Mouse (Mus musculus): ENCODE measurements around the gene Arx. TPM values are rescaled to one million over a fixed set of nuclear protein-coding genes. Genes with fewer than 3 reads are reported as not detected.

Gene Arx
- 0.09 TPM in 1 of 2 replicates, not detected in the other for total RNA-seq (2012; rRNA removed)

DNA sequence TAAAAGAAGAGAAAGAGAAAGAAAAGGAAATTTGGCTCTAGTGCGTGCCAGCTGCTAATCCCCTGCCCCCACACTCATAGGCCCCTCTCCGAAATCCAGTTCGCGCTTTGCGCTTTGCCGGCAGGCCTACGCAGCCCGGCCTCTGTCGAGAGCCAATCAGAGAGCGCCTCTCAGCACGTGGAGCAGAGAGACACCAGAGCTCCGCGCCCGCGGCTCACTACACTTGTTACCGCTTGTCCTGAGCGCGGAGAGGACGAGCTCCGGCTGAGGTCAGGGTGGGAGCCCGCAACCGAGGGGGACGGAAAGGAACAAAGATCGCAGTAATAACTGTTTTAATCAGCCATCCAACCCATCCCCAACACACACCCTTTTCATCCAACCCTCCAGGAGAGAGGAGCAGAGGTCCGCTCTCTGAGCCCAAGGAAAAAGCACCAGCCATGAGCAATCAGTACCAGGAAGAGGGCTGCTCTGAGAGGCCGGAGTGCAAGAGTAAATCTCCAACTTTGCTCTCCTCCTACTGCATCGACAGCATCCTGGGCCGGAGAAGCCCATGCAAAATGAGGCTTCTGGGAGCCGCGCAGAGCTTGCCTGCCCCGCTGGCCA lies at the start of gene Arx:
Gene Arx (plus strand): TSS at position 155 of the 603 bp plus-strand sequence.
- in situ Hi-C loops (cut with MboI; ENCODE audit: low sequenced_read_pairs in 2 of 2, unreplicated experiment in 2 of 2): no loop called here
- peak within 1 kb of the TSS; percentile 35 to 37; a peak in 2 of 4 replicates for H3K4me3 ChIP-seq (ENCODE audit: insufficient read depth in 1 of 2, low read depth in 1 of 2, low read length in 2 of 2, poor library complexity in 1 of 2, severe bottlenecking in 1 of 2)
- no peak within 1 kb of the TSS for H3K9ac ChIP-seq (ENCODE audit: insufficient read depth, low read depth, low read length, poor library complexity, severe bottlenecking)
- no peaks in the 10 kb centered on the region for H3K9me3 ChIP-seq (ENCODE audit: control insufficient read depth, insufficient read depth, low read depth, low read length)
- no peaks in the 10 kb centered on the region for H3K4me1 ChIP-seq (ENCODE audit: control insufficient read depth in 2 of 2, insufficient read depth in 2 of 2, low read length in 2 of 2, poor library complexity in 1 of 2)
- TF ChIP-seq HCFC1 (IDR thresholded peaks at IDR 0.05; ENCODE audit: borderline replicate concordance, insufficient read depth, low read length) (no peak), ZNF384 (IDR thresholded peaks at IDR 0.05; ENCODE audit: low read depth, low read length) (no peak), ZC3H11A (IDR thresholded peaks at IDR 0.05; ENCODE audit: borderline replicate concordance, low read depth, low read length) (no peak), CHD2 (IDR thresholded peaks at IDR 0.05; ENCODE audit: low read depth, low read length) (0 out of 2 replicates have a peak, but pooled peaks have one; percentile 18)
- H3K36me3 ChIP-seq (ENCODE audit: control insufficient read depth, insufficient read depth, low read length, poor library complexity, severe bottlenecking): no peaks in the 10 kb centered on the region
- H3K27ac ChIP-seq (ENCODE audit: insufficient read depth, low read depth, low read length, poor library complexity, severe bottlenecking): no peak within 1 kb of the TSS
- DNase-seq (ENCODE audit: low read depth, low spot score): no peak

DNA sequence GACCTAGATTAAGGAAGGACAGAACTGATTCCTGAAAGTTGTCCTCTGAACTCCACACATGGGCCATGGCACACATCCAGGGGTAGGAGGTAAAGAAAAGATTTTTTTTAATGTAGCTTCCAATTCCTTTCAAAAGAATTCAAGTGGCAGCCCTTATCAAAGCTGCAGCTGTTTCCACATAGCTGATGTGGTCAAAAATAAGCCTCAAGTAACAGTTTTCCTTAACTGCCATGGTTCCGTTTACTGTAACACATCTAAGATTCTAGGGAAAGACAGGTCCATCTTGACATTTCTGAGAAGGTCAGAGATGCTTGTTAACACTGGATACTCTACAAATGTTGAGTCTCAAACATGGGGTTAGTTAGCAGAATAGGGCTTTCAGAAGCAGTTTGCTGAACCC lies 34.9 kb upstream of the Arx start:
- no peaks in the 10 kb centered on the region for H3K9me3 ChIP-seq (ENCODE audit: control insufficient read depth, insufficient read depth, low read depth, low read length)
- DNase-seq (ENCODE audit: low read depth, low spot score): no peak
- TF ChIP-seq CHD2 (IDR thresholded peaks at IDR 0.05; ENCODE audit: low read depth, low read length) (no peak), HCFC1 (IDR thresholded peaks at IDR 0.05; ENCODE audit: borderline replicate concordance, insufficient read depth, low read length) (no peak), MAFK (IDR thresholded peaks at IDR 0.05; ENCODE audit: insufficient read depth, low read depth, low read length) (no peak), ZC3H11A (IDR thresholded peaks at IDR 0.05; ENCODE audit: borderline replicate concordance, low read depth, low read length) (no peak), ZNF384 (IDR thresholded peaks at IDR 0.05; ENCODE audit: low read depth, low read length) (no peak)
- no peaks in the 10 kb centered on the region for H3K4me1 ChIP-seq (ENCODE audit: control insufficient read depth in 2 of 2, insufficient read depth in 2 of 2, low read length in 2 of 2, poor library complexity in 1 of 2)
- in situ Hi-C loops (cut with MboI; ENCODE audit: low sequenced_read_pairs in 2 of 2, unreplicated experiment in 2 of 2): no loop called here
- no peak overlapping the region for H3K27ac ChIP-seq (ENCODE audit: insufficient read depth, low read depth, low read length, poor library complexity, severe bottlenecking)
- no peaks in the 10 kb centered on the region for H3K36me3 ChIP-seq (ENCODE audit: control insufficient read depth, insufficient read depth, low read length, poor library complexity, severe bottlenecking)
- H3K9ac ChIP-seq (ENCODE audit: insufficient read depth, low read depth, low read length, poor library complexity, severe bottlenecking): no peak overlapping the region
- H3K4me3 ChIP-seq (ENCODE audit: insufficient read depth in 1 of 2, low read depth in 1 of 2, low read length in 2 of 2, poor library complexity in 1 of 2, severe bottlenecking in 1 of 2): no peak overlapping the region

DNA sequence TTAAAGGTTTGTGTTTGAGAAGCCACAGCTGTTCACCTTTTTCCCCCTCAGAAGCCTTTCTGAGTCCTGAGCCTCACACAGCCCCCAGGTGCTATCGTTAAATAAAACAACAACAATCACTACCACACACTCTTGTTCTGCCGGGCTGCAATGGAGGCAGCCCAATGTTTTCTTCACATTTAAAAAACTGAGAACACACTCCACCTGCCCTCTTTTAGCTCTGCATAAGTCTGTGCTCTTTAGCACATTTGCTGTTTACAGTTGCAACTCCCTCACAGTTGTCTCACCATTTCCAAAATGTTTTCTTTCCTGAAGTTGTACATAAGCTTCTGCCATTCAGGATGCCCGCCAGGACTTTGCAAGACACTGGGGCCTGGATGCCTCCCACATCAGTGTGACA lies 10.6 kb upstream of the Arx start:
- no peak overlapping the region for H3K27ac ChIP-seq (ENCODE audit: insufficient read depth, low read depth, low read length, poor library complexity, severe bottlenecking)
- TF ChIP-seq ZNF384 (IDR thresholded peaks at IDR 0.05; ENCODE audit: low read depth, low read length): no peak
- no peak for TF ChIP-seq HCFC1 (IDR thresholded peaks at IDR 0.05; ENCODE audit: borderline replicate concordance, insufficient read depth, low read length)
- TF ChIP-seq MAFK (IDR thresholded peaks at IDR 0.05; ENCODE audit: insufficient read depth, low read depth, low read length): no peak
- TF ChIP-seq CHD2 (IDR thresholded peaks at IDR 0.05; ENCODE audit: low read depth, low read length): no peak
- no peak for TF ChIP-seq ZC3H11A (IDR thresholded peaks at IDR 0.05; ENCODE audit: borderline replicate concordance, low read depth, low read length)
- no peak overlapping the region for H3K4me3 ChIP-seq (ENCODE audit: insufficient read depth in 1 of 2, low read depth in 1 of 2, low read length in 2 of 2, poor library complexity in 1 of 2, severe bottlenecking in 1 of 2)
- H3K9ac ChIP-seq (ENCODE audit: insufficient read depth, low read depth, low read length, poor library complexity, severe bottlenecking): no peak overlapping the region
- DNase-seq (ENCODE audit: low read depth, low spot score): no peak
- no peaks in the 10 kb centered on the region for H3K4me1 ChIP-seq (ENCODE audit: control insufficient read depth in 2 of 2, insufficient read depth in 2 of 2, low read length in 2 of 2, poor library complexity in 1 of 2)
- in situ Hi-C loops (cut with MboI; ENCODE audit: low sequenced_read_pairs in 2 of 2, unreplicated experiment in 2 of 2): no loop called here
- H3K36me3 ChIP-seq (ENCODE audit: control insufficient read depth, insufficient read depth, low read length, poor library complexity, severe bottlenecking): no peaks in the 10 kb centered on the region
- H3K9me3 ChIP-seq (ENCODE audit: control insufficient read depth, insufficient read depth, low read depth, low read length): no peaks in the 10 kb centered on the region

DNA sequence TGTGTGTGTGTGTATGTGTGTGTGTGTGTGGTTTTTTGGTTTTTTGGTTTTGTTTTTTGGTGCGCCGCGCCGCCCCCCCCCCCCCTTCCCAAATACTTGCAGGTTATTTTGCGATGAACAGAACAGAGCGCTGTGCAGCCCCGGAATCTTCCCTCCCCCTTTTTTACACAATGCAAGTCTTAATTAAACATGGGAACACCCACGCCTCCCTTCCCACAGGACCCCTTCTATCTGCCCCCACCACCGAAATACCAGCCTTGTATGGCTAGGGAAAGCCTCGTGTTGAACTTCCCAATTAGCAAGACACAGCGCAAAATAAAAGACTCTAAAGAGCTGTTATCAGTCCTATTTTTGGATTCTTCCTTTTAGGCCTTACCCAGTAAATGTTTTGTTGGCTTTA lies 6.3 kb upstream of the Arx start:
- DNase-seq (ENCODE audit: low read depth, low spot score): no peak
- no peak overlapping the region for H3K27ac ChIP-seq (ENCODE audit: insufficient read depth, low read depth, low read length, poor library complexity, severe bottlenecking)

More for the DNA sequence above, 6.3 kb upstream of the Arx start:
- Histone ChIP-seq H3K9me3 (ENCODE audit: control insufficient read depth, insufficient read depth, low read depth, low read length) (no peaks in the 10 kb centered on the region), H3K4me3 (ENCODE audit: insufficient read depth in 1 of 2, low read depth in 1 of 2, low read length in 2 of 2, poor library complexity in 1 of 2, severe bottlenecking in 1 of 2) (no peak overlapping the region), H3K4me1 (ENCODE audit: control insufficient read depth in 2 of 2, insufficient read depth in 2 of 2, low read length in 2 of 2, poor library complexity in 1 of 2) (no peaks in the 10 kb centered on the region), H3K9ac (ENCODE audit: insufficient read depth, low read depth, low read length, poor library complexity, severe bottlenecking) (no peak overlapping the region), H3K36me3 (ENCODE audit: control insufficient read depth, insufficient read depth, low read length, poor library complexity, severe bottlenecking) (no peaks in the 10 kb centered on the region)
- in situ Hi-C loops (cut with MboI; ENCODE audit: low sequenced_read_pairs in 2 of 2, unreplicated experiment in 2 of 2): no loop called here
- TF ChIP-seq CHD2 (IDR thresholded peaks at IDR 0.05; ENCODE audit: low read depth, low read length) (no peak), HCFC1 (IDR thresholded peaks at IDR 0.05; ENCODE audit: borderline replicate concordance, insufficient read depth, low read length) (no peak), ZC3H11A (IDR thresholded peaks at IDR 0.05; ENCODE audit: borderline replicate concordance, low read depth, low read length) (no peak), ZNF384 (IDR thresholded peaks at IDR 0.05; ENCODE audit: low read depth, low read length) (no peak), MAFK (IDR thresholded peaks at IDR 0.05; ENCODE audit: insufficient read depth, low read depth, low read length) (no peak)
